Mouse (Mus musculus) neural tube, embryonic 13.5 days (tissue): ENCODE results near the gene Zdhhc9. TPM values are rescaled to one million over a fixed set of nuclear protein-coding genes. Genes with fewer than 3 reads are reported as not detected.
"Not testable (repeated sequence)": the region's sequence is repeated elsewhere in the genome, so short reads cannot be mapped to it uniquely, and the experiment has no call there.

Experiments
- ATAC-seq: fragments of 200-750 bp; cut with Nextera tagmentation; 2 replicates; pipeline ENCODE4 v1.8.0; 2017; ENCODE audit warnings: low read depth, mild to moderate bottlenecking, moderate TSS enrichment, moderate library complexity
- H3K27ac ChIP-seq: fragments of 300-500 bp; sonication (generic); replicated peaks from 2 replicates; pipeline ENCODE4 v1.5.1; 2015; ENCODE audit warnings: moderate library complexity, mild to moderate bottlenecking, inconsistent platforms
- H3K27me3 ChIP-seq: fragments of 300-500 bp; sonication (generic); 2 replicates; pipeline ENCODE4 v1.6.1; 2015; ENCODE audit warnings: mild to moderate bottlenecking, inconsistent platforms
- H3K36me3 ChIP-seq: fragments of 300-500 bp; sonication (generic); 2 replicates; pipeline ENCODE4 v1.6.1; 2015; ENCODE audit warnings: mild to moderate bottlenecking, inconsistent platforms
- H3K4me1 ChIP-seq: fragments of 300-500 bp; sonication (generic); replicated peaks from 2 replicates; pipeline ENCODE4 v1.6.1; 2015; ENCODE audit warnings: inconsistent platforms
- H3K4me2 ChIP-seq: fragments of 300-500 bp; sonication (generic); 2 replicates; pipeline ENCODE4 v1.6.1; 2015; ENCODE audit warnings: inconsistent platforms, mild to moderate bottlenecking, moderate library complexity
- H3K4me3 ChIP-seq: fragments of 300-500 bp; sonication (generic); 2 replicates; pipeline ENCODE4 v1.5.1; 2015; ENCODE audit warnings: mild to moderate bottlenecking, inconsistent platforms
- H3K9ac ChIP-seq: fragments of 300-500 bp; sonication (generic); 2 replicates; pipeline ENCODE4 v1.6.1; 2015; ENCODE audit warnings: moderate library complexity, mild to moderate bottlenecking, inconsistent platforms
- H3K9me3 ChIP-seq: fragments of 300-500 bp; sonication (generic); 2 replicates; pipeline ENCODE4 v1.6.1; 2016; ENCODE audit warnings: inconsistent platforms
- WGBS: fragments of 180-500 bp; shearing (Covaris S2); methylation state at CpG from one replicate; pipeline ENCODE4 v1.1.7; 2015; 5-methylcytosine and 5-hydroxymethylcytosine counted together
- polyA plus RNA-seq: library from polyadenylated mRNA; unstranded; fragments of >200 nt; fragmentation: Nextera tagmentation; extraction: Ambion mirVana; gene quantifications from 2 replicates; pipeline ENCODE4 v1.2.1, GENCODE M21; 2015

Gene Zdhhc9
- 8.0 and 10.5 TPM in 2 replicates for polyA plus RNA-seq

DNA sequence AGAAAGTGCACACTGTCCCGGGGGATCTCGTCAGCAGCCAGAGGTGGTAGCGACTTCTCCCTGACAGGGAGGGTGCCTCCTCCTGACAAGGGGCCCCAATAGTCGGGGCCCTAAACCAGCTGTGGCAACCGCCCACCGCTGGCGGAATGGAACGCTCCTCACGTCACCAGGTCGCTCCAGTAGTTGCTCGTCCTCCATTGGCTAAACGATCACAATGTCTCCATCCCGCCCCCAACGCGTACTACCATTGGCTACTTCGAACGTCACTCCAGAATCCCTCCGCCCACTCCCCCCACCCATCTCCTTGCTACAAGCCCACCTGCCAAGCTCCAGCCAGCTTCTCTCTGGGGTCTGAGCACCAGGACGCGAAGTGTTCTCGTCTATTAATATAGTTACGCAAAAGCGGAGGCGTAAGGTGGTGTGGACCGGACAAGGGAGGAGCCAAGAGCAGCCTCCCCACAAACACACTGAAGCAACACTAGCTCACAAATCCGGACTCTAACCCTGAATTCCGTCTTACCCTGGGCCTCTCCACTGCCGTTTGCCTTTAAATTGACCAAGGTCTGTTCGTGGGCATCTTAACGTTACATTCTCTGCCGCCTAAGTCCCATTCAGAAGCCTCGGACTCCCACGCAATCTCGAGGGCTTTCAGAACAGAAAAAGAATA, at the start of gene Zdhhc9:
Gene Zdhhc9 (minus strand): TSS at position 360 of the 667 bp plus-strand sequence.
- ATAC-seq: peak; percentile 99
- no peaks in the 10 kb centered on the region for H3K36me3 ChIP-seq
- peak within 1 kb of the TSS; percentile 80 for H3K27ac ChIP-seq
- H3K4me1 ChIP-seq: peaks cover 27% of the 10 kb centered on the region
- WGBS: 10% methylated on average over 33 of the region's 34 CpGs
- H3K27me3 ChIP-seq: no peaks in the 10 kb centered on the region
- peak within 1 kb of the TSS; percentile 62 for H3K4me3 ChIP-seq
- H3K9me3 ChIP-seq: no peaks in the 10 kb centered on the region
- peak within 1 kb of the TSS; percentile 61 for H3K4me2 ChIP-seq
- peak within 1 kb of the TSS; percentile 78 for H3K9ac ChIP-seq

DNA sequence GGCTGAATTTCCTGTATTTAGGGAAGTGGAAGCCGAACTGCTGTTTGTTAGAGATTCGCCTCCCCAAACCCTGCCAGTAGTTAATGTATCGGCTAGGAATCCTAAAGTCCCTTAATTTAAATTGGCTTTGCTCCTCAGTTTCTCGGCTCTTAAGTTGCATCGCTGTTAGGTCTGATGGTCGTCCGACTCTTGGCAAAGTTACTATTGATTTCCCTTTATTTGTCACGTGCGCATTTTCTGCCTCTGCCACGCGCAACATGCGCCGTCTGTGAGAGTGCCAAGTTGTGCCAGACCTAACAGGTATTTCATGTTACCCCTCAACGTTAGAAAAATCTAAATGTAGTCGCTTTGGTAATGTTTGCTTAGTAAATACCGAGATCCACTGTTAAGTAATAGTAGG, 48.3 kb upstream of the Zdhhc9 start:
- peak overlapping the region; percentile 51 for H3K4me3 ChIP-seq
- peak overlapping the region; percentile 65 for H3K9ac ChIP-seq
- H3K4me1 ChIP-seq: peaks cover 10% of the 10 kb centered on the region
- H3K9me3 ChIP-seq: no peaks in the 10 kb centered on the region
- ATAC-seq: peak; percentile 17; the same call in 1 of the 2 replicates
- H3K36me3 ChIP-seq: peaks cover 6% of the 10 kb centered on the region; the same call in 1 of the 2 replicates
- 0 out of 2 replicates have a peak overlapping the region, but pooled peaks have one; percentile 38 for H3K27ac ChIP-seq
- peak overlapping the region; percentile 60 for H3K4me2 ChIP-seq
- H3K27me3 ChIP-seq: no peaks in the 10 kb centered on the region
- WGBS: 18% methylated on average over 16 of the region's 16 CpGs

DNA sequence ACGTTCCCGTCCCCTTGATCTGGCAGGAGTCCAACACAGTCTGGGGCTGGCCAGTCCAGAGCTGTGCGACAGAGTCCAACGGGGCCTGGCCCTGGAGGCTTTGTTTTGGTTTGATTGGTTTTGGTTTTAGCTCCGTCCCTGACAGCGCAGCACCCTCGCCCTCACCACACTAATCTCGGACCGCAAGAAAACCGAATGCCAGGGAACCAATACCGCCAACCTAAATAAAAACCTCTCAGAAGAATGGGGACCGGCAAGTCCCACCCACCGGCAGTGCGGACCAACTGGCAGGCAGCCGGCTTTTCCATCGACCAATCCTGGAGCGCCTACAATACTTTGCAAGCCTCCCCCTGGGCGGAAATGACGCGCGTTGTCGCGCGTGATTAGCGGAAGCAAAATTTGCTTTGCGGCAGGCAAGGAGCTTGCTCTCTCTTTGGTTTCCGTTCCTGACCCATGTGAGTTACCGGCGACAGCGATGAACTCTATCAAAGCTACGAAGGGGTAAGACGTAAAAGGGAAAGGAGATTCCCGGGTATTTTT, 47.9 kb upstream of the Zdhhc9 start, which contains the start of gene Utp14a:
Gene Utp14a (plus strand): TSS at position 395 of the 540 bp plus-strand sequence.
- H3K9ac ChIP-seq: peak within 1 kb of the TSS; percentile 65
- H3K4me1 ChIP-seq: peaks cover 10% of the 10 kb centered on the region
- H3K27ac ChIP-seq: peak within 1 kb of the TSS; percentile 83
- H3K9me3 ChIP-seq: no peaks in the 10 kb centered on the region
- H3K4me3 ChIP-seq: peak within 1 kb of the TSS; percentile 51
- WGBS: 10% methylated on average over 33 of the region's 33 CpGs
- H3K4me2 ChIP-seq: peak within 1 kb of the TSS; percentile 61
- peak; percentile 99 for ATAC-seq
- H3K36me3 ChIP-seq: peaks cover 3% of the 10 kb centered on the region; the same call in 1 of the 2 replicates
- no peaks in the 10 kb centered on the region for H3K27me3 ChIP-seq

DNA sequence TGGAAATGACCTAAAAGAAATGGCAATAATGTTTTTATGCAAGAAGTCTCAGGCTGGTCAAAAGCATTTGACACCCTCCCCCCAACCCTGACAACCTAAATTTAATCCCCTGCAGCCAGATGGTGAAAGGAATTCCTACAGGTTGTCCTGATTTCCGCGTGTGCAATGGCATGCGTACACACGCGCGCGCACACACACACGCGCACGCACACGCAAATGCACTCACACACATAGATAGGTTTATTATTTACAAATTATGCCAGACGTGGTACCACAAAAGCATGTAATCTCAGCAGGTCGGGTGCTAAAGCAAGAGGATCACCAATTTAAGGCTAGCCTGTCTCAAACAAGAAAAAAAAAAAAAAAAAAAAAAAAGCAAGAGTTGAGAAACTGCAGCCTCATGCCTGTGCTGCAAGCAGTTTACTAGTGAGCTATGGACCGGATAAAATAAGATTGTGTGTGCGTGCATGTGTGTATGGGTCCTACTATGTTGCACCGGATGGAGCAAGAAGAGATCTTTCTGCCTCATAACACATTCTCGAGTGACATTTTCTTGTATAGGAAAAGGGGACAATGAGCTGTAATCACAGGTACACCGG, 47.3 kb upstream of the Zdhhc9 start:
- WGBS: 20% methylated on average over 18 of the region's 18 CpGs
- Histone ChIP-seq H3K4me2 (peak overlapping the region; percentile 61), H3K27me3 (no peaks in the 10 kb centered on the region), H3K36me3 (peaks cover 3% of the 10 kb centered on the region; the same call in 1 of the 2 replicates), H3K4me1 (peaks cover 10% of the 10 kb centered on the region), H3K4me3 (peak overlapping the region; percentile 51), H3K27ac (peak overlapping the region; percentile 83), H3K9me3 (no peaks in the 10 kb centered on the region), H3K9ac (peak overlapping the region; percentile 64)
- peak; percentile 71; the same call in 1 of the 2 replicates for ATAC-seq

DNA sequence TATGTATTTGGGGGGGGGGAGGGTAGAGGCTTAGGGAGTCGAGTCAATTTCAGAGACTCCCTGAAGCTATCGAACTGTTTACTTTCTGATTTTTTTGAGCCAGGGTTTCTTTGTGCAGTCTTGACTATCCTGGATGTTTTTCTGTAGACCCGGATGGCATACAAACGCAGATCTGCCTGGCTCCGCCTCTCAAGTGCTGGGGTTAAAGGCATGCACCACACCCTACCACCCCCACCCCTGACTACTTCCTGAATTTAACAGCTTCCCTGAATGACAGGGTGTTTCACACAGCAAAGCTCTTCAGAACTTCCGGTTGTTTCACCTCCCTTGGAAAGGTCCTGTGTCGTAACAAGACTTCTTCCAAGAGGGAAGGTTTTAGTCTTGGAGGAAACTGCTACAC, 25.7 kb upstream of the Zdhhc9 start:
- no peak overlapping the region for H3K4me2 ChIP-seq
- no peaks in the 10 kb centered on the region for H3K27me3 ChIP-seq
- WGBS: 66% methylated on average over 7 of the region's 7 CpGs
- ATAC-seq: no peak
- no peak overlapping the region for H3K4me3 ChIP-seq
- H3K9ac ChIP-seq: no peak overlapping the region
- no peaks in the 10 kb centered on the region for H3K4me1 ChIP-seq
- H3K36me3 ChIP-seq: no peaks in the 10 kb centered on the region
- no peaks in the 10 kb centered on the region for H3K9me3 ChIP-seq
- no peak overlapping the region for H3K27ac ChIP-seq

DNA sequence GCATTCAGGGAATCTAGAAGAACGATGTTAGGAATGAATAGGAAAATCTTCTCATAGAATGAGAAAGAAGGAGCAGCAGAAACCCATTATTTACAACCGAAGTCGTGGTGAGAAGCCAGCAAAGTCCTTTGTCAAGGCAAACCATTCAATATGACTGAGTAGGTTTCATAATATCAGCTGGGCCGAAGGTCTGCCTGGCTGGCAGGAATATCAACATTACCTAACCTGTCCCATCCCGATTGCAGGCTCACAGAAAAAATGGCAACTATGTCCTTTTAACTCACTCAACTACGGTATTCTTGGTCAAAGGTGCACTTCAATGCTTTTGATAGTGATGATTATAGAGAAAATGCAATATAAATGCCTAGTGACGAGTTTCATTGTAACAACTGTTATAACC, 17.5 kb upstream of the Zdhhc9 start:
- ATAC-seq: no peak
- H3K4me1 ChIP-seq: no peaks in the 10 kb centered on the region
- H3K27ac ChIP-seq: no peak overlapping the region
- no peaks in the 10 kb centered on the region for H3K36me3 ChIP-seq
- H3K9ac ChIP-seq: no peak overlapping the region
- H3K4me2 ChIP-seq: no peak overlapping the region
- H3K4me3 ChIP-seq: no peak overlapping the region
- WGBS: 76% methylated on average over 7 of the region's 7 CpGs
- no peaks in the 10 kb centered on the region for H3K27me3 ChIP-seq
- no peaks in the 10 kb centered on the region for H3K9me3 ChIP-seq

DNA sequence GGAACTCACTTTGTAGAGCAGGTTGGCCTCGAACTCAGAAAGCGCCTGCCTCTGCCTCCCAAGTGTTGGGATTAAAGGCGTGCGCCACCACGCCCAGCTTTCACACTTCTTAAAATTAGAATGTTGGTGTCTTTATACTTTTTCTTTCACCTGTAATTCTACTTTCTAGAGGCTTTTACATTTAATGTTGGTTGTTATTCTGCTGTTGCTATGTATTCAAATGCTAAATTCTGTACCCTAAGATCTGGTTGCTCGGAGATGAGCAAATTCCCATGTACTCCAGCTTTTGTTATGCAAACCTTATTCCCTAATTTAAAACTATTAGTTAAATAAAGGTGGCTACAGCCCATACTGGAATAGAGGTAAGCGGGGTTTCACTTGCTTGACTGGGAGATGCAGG, 14.0 kb upstream of the Zdhhc9 start:
- no peak overlapping the region for H3K9ac ChIP-seq
- ATAC-seq: no peak
- no peak overlapping the region for H3K4me2 ChIP-seq
- H3K4me3 ChIP-seq: no peak overlapping the region
- no peaks in the 10 kb centered on the region for H3K4me1 ChIP-seq
- 73% methylated on average over 7 of the region's 7 CpGs for WGBS
- no peak overlapping the region for H3K27ac ChIP-seq
- H3K36me3 ChIP-seq: no peaks in the 10 kb centered on the region
- H3K27me3 ChIP-seq: no peaks in the 10 kb centered on the region
- H3K9me3 ChIP-seq: no peaks in the 10 kb centered on the region

DNA sequence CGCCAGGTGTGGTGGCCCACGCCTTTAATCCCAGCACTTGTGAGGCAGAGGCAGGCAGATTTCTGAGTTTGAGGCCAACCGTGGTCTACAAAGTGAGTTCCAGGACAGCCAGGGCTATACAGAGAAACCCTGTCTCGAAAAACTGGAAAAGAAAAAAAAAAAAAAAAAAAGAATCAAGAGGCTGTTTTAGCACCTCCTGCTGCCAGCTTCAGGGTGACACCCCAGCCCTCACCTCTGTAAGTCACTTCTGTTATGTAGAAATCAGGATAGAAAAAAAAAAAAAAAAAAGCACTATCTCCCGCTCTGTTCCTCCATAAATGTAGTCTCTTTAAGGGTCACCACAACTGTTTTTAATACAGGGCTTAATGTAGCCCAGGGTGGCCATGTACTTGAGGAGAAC, 10.8 kb upstream of the Zdhhc9 start:
- H3K9ac ChIP-seq: no peak overlapping the region
- H3K4me3 ChIP-seq: no peak overlapping the region
- no peak overlapping the region for H3K4me2 ChIP-seq
- H3K27ac ChIP-seq: no peak overlapping the region
- ATAC-seq: no peak
- H3K27me3 ChIP-seq: no peaks in the 10 kb centered on the region
- no peaks in the 10 kb centered on the region for H3K9me3 ChIP-seq
- no peaks in the 10 kb centered on the region for H3K4me1 ChIP-seq
- no peaks in the 10 kb centered on the region for H3K36me3 ChIP-seq
- 86% methylated on average over 5 of the region's 5 CpGs for WGBS

DNA sequence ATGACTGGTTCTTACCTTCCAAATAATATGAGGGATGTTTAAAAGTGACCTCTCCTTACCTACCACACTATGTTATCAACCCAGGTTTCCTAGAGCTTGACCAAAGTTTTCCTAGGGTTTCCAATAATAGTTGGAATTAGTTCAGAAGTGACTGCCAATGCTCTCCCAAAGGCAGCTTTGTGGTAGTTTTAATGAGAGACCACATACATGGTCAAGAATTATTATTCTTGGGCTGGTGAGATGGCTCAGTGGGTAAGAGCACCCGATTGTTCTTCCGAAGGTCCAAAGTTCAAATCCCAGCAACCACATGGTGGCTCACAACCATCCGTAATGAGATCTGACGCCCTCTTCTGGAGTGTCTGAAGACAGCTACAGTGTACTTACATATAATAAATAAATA, 1.1 kb upstream of the Zdhhc9 start:
- not testable (repeated sequence) for H3K9me3 ChIP-seq, H3K4me3 ChIP-seq, ATAC-seq, H3K27me3 ChIP-seq, H3K36me3 ChIP-seq, H3K27ac ChIP-seq, H3K4me2 ChIP-seq, H3K9ac ChIP-seq
- 80% methylated on average over 4 of the region's 4 CpGs for WGBS
- peaks cover 24% of the 10 kb centered on the region for H3K4me1 ChIP-seq

DNA sequence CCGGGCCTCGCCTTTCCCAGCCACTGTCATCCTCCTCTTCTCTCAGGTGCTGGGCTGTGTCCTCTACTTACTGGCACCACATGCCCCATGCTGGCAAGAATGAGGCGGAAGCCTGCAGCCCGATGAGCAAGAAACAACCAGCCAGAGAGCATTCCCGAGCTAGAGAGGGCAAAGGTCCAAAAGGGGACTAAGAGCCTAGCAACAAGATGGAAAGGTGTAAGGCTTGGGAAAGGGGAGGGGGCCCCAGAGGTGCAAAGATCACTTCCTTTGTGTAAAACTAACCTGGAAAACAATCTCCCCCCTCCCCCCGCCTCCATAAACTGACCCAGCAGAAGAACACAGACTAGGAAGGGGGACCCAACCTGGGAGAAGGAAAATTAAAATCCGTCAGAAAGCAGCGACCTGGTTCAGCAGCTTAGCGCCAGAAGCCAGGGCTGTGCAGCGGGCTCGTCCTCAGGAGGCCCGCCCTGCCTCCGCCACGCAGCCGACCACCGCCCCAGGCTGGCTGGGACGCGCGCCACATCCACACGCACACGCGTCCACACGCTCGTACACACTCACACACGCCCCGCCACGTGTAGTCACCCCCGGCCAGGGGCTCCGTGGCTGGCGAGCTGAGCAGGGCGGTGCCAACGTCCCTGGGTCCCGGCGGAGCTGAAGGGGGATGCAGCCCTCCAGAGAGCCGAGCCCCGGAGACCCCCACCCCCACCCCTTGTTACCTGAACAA, 754 bp downstream of the Zdhhc9 start:
- H3K4me2 ChIP-seq: peak overlapping the region; percentile 61
- H3K9me3 ChIP-seq: no peaks in the 10 kb centered on the region
- H3K27ac ChIP-seq: peak overlapping the region; percentile 80
- H3K4me3 ChIP-seq: peak overlapping the region; percentile 62
- H3K4me1 ChIP-seq: peaks cover 27% of the 10 kb centered on the region
- peak; percentile 85 for ATAC-seq
- WGBS: 17% methylated on average over 36 of the region's 36 CpGs
- no peaks in the 10 kb centered on the region for H3K27me3 ChIP-seq
- peak overlapping the region; percentile 78 for H3K9ac ChIP-seq
- H3K36me3 ChIP-seq: no peaks in the 10 kb centered on the region

DNA sequence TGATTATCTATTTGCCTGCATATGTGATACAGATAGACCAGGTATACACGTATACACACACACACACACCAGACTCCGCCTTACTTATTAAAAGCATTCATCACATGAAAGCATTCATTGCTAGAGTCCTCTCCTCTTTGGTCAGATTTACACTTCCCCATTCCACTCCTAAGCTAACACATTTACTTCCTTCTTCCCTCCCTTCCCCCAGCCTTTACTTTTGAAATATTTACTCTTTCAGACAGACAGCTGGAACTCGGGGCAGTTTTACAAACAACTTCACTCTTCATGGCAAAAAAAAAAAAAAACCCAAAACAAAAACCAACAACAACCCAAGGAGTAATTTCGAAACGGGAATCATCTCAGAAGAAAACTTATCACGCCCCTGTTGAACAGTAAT, 4.2 kb downstream of the Zdhhc9 start:
- WGBS: 84% methylated on average over 6 of the region's 6 CpGs

DNA sequence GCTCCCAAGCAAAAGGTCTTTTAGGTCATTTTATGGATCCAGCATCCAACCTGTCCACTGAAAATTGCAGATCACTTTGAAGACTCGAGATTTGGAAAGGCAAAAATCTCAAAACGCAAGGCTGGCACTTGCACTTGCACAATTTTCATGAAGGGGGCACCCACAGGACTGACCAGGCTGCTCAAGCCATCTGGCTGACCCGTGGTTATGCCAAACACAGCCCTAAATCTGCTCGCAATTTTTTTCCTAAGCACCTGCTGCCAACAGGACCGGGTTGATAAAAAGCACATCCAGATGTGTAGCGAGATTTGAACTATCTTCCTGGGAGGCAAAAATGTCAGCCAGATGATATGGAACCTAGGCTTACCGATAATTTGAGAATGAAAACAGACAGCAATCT, 4.9 kb downstream of the Zdhhc9 start:
- Histone ChIP-seq H3K4me2 (no peak overlapping the region), H3K4me1 (peaks cover 27% of the 10 kb centered on the region), H3K36me3 (no peaks in the 10 kb centered on the region), H3K27ac (no peak overlapping the region), H3K4me3 (no peak overlapping the region), H3K9me3 (no peaks in the 10 kb centered on the region), H3K27me3 (no peaks in the 10 kb centered on the region), H3K9ac (no peak overlapping the region)
- 84% methylated on average over 7 of the region's 7 CpGs for WGBS
- no peak for ATAC-seq

More for the DNA sequence above, 4.2 kb downstream of the Zdhhc9 start:
- ATAC-seq: no peak
- Histone ChIP-seq H3K9ac (no peak overlapping the region), H3K4me1 (peaks cover 27% of the 10 kb centered on the region), H3K36me3 (no peaks in the 10 kb centered on the region), H3K27ac (no peak overlapping the region), H3K4me2 (peak overlapping the region; percentile 14; the same call in 1 of the 2 replicates), H3K4me3 (no peak overlapping the region), H3K9me3 (no peaks in the 10 kb centered on the region), H3K27me3 (no peaks in the 10 kb centered on the region)
